Mouse (Mus musculus) layer of hippocampus, postnatal 10 days (tissue): Measurements from ENCODE around the gene Smpd3. TPM values are rescaled to one million over a fixed set of nuclear protein-coding genes. Genes with fewer than 3 reads are reported as not detected.
A peak's percentile ranks its signal among the peaks of the same experiment; 100 is the strongest.
"Not testable (repeated sequence)": the region's sequence is repeated elsewhere in the genome, so short reads cannot be mapped to it uniquely, and the experiment has no call there.

ENCODE experiments used
- DNase-seq, 2 experiments: peaks; one replicate each; pipeline ENCODE4 v3.0.0; 2021; ENCODE audit warnings: low spot score in 2 of 2
- total RNA-seq, 2 experiments: library from RNA; stranded (reverse); gene quantifications; 2 replicates each; pipeline ENCODE4 v1.2.3; 2021

The Smpd3 gene
- total RNA-seq, 2 experiments from 2014 or later = 124 to 127 TPM

DNA sequence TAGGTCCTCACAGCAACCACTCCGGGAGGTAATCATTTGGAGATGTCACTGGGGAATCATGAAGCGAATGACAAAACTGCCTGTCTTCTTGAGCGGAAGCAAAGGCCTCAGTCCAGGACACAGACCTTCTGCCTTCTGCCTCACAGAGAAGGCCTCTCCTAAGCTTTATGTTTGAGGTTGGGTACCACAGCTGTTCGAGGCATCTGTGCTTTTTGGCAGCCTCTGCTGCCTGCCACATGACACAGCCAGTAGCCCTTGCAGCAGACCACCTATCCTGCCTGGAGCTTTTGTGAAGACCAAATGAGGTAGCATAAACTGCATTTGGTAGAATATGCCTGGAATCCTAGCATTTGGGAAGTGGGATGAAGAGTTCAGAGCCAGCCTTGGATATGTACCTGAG, 11.2 kb downstream of the Smpd3 start:
- no peak for DNase-seq

GRCm38 (mm10) chr8:106321434-106321833, 16.4 kb downstream of the Smpd3 start:
- DNase-seq = no peak

DNA sequence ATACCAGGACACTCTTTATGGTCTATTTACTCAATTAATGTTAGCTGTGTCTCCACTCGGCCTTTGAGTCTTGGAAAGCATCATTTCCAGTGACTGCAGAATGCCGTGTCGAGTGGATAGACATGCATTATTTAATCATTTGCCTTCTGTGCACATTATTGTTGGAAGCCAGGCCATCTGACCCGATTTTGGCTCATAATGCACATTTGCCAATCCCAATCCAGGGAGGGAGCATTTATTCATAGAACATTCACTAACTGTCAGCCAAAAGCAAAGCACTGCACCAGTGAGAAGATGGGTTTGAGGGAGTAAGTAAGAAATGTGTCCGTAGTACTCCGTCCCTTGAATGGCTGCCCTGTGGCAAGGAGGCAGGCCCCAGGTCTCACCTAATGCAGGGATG, 17.8 kb downstream of the Smpd3 start:
- DNase-seq = no peak

- DNase-seq = no peak
These were observed 20.7 kb downstream of the Smpd3 start for GRCm38 (mm10) chr8:106317091-106317490.

- DNase-seq = no peak
These were observed 21.3 kb downstream of the Smpd3 start for GRCm38 (mm10) chr8:106316506-106316905.

- DNase-seq = no peak
These were observed 22.2 kb downstream of the Smpd3 start for GRCm38 (mm10) chr8:106315402-106316187.

- no peak for DNase-seq
These were observed 24.0 kb downstream of the Smpd3 start for GRCm38 (mm10) chr8:106313799-106314198.

DNA sequence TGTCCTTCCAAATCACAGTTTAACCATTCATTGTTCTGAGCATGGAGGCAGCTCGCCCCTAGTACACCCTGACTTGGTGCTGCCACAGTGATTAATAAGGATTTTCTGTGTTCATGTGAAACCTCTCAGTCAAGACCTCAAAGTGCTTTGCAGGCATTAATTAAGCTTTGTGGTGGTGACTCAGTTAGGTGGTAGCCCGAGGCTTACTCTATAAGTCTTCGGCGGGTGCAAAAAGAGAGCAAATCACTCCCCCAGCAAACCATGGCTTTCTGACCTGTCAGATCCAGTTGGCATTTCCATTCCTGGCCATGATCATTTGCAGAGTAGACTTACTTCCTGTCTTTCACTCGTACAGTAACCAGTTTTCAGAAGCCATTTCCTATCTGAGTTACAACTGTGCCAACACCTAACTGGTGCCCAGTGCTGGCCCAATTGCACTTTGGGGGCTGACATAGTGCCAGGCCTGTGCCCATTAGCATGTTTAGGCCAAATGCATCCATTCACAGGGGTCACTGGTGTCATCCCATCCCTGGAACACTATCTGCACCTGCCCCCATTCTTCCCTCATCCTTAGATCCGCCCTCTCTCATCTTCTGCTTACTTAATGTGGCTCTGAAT, 24.6 kb downstream of the Smpd3 start:
- no peak for DNase-seq

DNA sequence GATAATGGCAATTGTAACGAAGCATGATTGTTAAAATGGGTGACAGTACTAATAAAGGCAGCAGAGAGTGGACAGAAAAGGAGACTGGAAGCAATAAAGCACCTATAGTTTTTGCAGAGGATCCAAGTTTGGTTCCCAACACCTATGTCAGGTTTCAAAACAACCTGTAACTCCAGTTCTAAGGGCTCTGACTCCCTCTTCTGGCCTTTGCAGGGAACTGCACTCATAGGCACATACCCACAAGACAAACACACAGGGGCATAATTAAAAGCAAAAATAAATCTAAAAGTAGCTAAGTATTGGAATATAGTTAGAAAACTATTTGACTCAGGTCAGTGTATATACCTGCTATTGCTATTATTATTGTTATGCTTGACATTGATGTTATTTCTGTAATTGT, 25.8 kb downstream of the Smpd3 start:
- DNase-seq = no peak

- no peak for DNase-seq
These were observed 27.6 kb downstream of the Smpd3 start for GRCm38 (mm10) chr8:106310026-106310652.

DNA sequence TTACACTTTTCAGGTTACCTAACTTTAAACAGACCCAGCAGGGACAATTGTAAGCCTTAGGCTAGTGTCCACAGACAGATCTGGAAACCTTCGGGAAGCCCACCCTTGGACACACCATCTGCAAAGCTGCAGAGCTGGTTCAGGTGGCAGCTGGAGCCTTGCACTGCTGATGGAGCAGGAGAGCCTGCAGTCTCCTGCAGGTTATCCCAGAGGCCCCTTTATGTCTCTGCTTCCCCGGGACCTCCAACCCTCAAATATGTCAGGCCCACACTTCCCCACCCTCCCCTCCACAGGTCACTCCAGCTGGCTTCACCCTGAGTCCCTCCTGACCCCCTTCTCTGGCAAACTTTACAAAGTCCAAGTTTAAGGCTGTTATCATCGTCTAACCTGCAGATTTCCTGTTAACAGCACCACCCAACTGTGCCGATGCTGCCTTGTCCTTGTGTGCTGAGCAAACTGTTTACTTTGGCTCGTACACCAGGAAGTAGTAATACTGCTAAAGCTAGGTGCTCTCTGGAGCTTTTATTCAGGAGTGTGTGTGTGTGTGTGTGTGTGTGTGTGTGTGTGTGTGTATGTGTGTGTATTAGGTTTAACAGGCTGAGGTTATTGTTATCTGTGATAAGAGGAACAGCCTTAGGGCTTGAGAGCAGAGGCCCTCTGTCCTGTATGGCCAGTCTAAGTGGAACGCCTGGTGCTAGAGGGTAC, 29.6 kb downstream of the Smpd3 start:
- DNase-seq = not testable (repeated sequence)

DNA sequence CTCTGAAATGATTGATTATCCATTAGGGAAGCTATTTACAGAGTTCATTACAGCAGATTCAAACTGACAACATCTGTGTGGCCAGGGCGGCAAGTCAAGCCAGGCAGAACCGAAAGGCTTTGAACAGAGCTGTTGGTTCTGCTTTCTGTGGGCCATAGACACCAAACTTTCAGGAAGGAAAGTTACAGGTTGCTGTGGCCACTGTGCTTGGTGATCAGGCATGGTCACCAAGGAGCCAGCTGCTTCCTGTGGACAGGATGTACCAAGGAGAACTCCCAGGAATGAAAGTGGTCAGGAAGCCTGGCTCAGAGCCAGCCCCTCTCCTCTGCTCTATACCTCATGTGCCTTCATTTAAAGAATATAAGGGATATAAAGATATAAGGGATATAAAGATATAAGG, 30.2 kb downstream of the Smpd3 start:
- no peak for DNase-seq

DNA sequence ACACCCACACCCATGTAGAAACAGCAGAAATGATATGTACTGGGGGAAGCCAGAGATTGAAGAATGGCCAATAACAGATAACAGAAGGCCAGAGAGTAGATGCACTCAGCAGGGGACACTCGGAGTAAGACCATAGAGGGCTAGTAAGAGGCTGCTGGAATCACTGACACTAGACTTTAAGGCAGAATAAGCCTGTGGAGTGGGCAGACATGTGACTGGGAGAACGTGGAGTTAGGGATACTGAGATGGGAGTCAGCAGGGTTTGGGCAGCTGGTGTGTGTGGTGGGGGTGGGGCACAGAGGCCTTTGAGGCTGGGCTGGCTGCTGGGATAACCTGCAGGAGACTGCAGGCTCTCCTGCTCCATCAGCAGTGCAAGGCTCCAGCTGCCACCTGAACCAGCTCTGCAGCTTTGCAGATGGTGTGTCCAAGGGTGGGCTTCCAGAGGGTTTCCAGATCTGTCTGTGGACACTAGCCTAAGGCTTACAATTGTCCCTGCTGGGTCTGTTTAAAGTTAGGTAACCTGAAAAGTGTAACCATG, 31.0 kb downstream of the Smpd3 start:
- not testable (repeated sequence) for DNase-seq

GRCm38 (mm10) chr8:106306076-106306475, 31.7 kb downstream of the Smpd3 start:
- DNase-seq = no peak

- no peak for DNase-seq
These were observed 32.5 kb downstream of the Smpd3 start for GRCm38 (mm10) chr8:106305301-106305700.

DNA sequence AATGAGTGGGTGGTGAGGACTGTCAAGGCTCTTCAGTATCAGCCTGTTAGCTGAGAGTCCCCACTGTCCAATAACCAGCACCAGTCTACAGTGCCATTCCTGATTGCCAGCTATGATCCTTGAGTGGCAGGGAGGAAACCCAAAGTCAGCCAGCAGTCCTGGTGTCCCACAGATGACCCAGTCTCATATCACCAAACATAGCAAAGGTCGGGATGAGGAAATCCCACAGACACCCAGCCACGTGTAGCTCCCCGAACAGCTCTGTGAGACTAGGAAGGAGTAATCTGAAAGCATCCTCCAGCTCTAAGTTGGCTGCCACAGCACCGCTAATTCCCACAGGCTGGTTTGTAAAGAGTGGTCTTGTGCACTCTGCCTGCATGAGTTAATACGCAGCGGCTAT, 33.5 kb downstream of the Smpd3 start:
- DNase-seq = no peak

DNA sequence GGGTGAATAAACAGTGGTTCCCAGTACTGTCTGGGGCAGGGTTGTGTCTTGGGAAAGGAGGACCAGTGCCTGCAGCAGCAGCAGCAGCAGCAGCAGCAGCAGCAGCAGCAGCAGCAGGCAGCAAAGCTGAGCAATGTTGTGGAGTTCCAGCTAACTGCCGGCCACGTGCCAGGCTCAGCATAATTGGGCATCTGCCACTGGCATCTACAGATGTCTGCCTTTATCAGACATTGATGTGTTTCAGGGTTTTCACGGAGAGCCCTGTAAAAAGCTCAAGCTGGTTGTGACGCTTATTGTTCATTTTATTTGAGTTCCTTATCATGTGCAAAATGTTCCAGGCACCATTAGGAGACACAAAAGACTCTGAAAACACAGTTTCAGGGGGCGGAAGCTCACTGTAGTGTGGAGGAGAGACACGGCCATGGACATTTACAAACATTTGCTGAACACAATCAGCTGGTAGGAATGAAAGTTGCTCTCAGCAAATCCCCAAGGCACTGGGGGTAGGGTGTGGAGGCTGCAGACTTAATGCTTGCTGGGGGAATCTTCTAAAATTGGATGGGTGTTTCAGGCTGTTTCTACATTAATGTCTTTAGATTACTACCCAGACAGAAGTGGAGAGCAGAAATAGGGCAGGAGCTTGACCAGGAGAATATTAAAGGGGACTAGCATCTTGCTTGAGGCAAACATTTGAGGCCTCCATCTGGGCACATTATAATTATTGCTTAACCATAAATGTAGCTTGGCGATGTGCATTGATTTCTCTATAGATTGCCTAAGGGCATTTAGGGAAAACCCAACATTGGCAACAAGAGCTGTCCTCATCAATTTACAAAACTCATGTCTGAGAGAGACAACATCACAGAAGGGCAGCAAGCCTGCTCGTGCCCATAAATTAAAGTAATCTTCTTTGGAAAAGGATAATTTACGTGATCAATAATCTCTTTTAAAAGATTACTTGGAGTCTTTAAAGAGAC, 36.8 kb downstream of the Smpd3 start:
- DNase-seq = peak; percentile 71

GRCm38 (mm10) chr8:106299686-106300085, 38.1 kb downstream of the Smpd3 start:
- DNase-seq = no peak

DNA sequence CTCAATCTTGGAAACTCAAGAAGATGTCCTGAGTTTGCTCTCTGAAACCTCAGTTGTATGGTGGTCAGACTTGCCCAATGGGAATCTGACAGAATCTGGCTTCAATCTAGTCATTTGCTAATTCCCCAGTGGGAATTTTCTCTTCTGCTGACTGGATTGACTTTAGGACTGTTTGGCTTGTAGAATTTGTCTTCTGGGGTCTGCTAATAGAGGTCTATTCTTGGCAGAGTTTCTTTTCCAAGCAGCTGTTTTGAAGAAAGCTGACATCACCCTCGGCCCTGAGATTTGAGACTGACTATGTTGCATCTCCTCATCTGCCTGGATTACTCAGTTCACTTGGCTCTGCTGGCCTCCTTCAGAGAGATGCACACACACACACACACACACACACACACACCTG, 38.9 kb downstream of the Smpd3 start:
- DNase-seq = no peak

GRCm38 (mm10) chr8:106298261-106298660, 39.5 kb downstream of the Smpd3 start:
- no peak for DNase-seq
